ENCODE assay signal across 8 mouse cellular contexts in genomic region chr11:78032809-78033195, GRCm38 (mm10). TPM values are rescaled to one million over a fixed set of nuclear protein-coding genes. Genes with fewer than 3 reads are reported as not detected.
DNase-seq lines count a peak whose midpoint lies in the region; ATAC-seq and TF ChIP-seq lines count a peak whose summit lies in the region.

No protein-coding gene starts in this region.

- no peak for TF ChIP-seq EP300 in heart, adult 2 months (IDR thresholded peaks at IDR 0.05; ENCODE audit: insufficient read depth, low read depth, low read length)
- TF ChIP-seq EP300 in liver, embryonic 14.5 days (IDR thresholded peaks at IDR 0.05; ENCODE audit: low read depth): no peak

- no peaks in the 10 kb centered on the region for H3K27me3 ChIP-seq in heart, adult 2 months (ENCODE audit: control insufficient read depth, insufficient read depth, low read length)
- no peaks in the 10 kb centered on the region for H3K27me3 ChIP-seq in C2C12 (ENCODE audit: control insufficient read depth, insufficient read depth, insufficient read length)
- H3K27me3 ChIP-seq in forebrain, embryonic 11.5 days (ENCODE audit: control insufficient read depth, insufficient read depth, low read length): no peaks in the 10 kb centered on the region
- H3K27me3 ChIP-seq in liver, embryonic 14.5 days (ENCODE audit: control insufficient read depth, insufficient read depth, low read length): no peaks in the 10 kb centered on the region

- intact Hi-C loops in heart, adult 2 months (cut with DNase I): no loop called here

- no peaks in the 10 kb centered on the region for H3K79me2 ChIP-seq in heart, adult 2 months (replicated peaks; ENCODE audit: control insufficient read depth, insufficient read depth, low read length)
- H3K79me2 ChIP-seq in C2C12 (ENCODE audit: control insufficient read depth, insufficient read depth): peaks cover 45% of the 10 kb centered on the region

- no peaks in the 10 kb centered on the region for H3K79me3 ChIP-seq in C2C12 (ENCODE audit: low read depth)

- peak overlapping the region; percentile 71 for H3K27ac ChIP-seq in heart, adult 2 months
- peak overlapping the region; percentile 71 for H3K27ac ChIP-seq in forebrain, embryonic 11.5 days (ENCODE audit: low read depth, low read length)
- peak overlapping the region; percentile 39; the same call in 1 of the 2 replicates for H3K27ac ChIP-seq in liver, embryonic 14.5 days

- peak overlapping the region; percentile 88 for H3K9ac ChIP-seq in heart, adult 2 months (ENCODE audit: low read depth, low read length)
- peak overlapping the region; percentile 86 for H3K9ac ChIP-seq in forebrain, embryonic 11.5 days (ENCODE audit: low read length)
- peak overlapping the region; percentile 67 for H3K9ac ChIP-seq in liver, embryonic 14.5 days (replicated peaks)

- peak overlapping the region; percentile 87 for H3ac ChIP-seq in C2C12 (ENCODE audit: control insufficient read depth, insufficient read length, low read depth)

- DNase-seq in heart, adult 2 months: no peak
- no peak for DNase-seq in heart, adult 18-20 months
- DNase-seq in forebrain, embryonic 11.5 days (ENCODE audit: low spot score): no peak
- DNase-seq in liver, embryonic 14.5 days (ENCODE audit: low read depth in 3 of 3, low spot score in 3 of 3): no peak
- DNase-seq in urinary bladder, adult 18-20 months (ENCODE audit: low spot score in 2 of 2): no peak
- DNase-seq in right cerebral cortex, postnatal 4 days: no peak
- DNase-seq in adrenal gland, adult (ENCODE audit: inconsistent age in 2 of 2, low spot score in 1 of 2): no peak

- ATAC-seq in forebrain, embryonic 11.5 days (replicated peaks; ENCODE audit: low FRiP score): no peak; the same call in 1 of the 2 replicates
- no peak for ATAC-seq in liver, embryonic 14.5 days (ENCODE audit: insufficient read depth)

- peak overlapping the region; percentile 93 for H3K4me2 ChIP-seq in forebrain, embryonic 11.5 days (ENCODE audit: low read depth, low read length, severe bottlenecking)
- H3K4me2 ChIP-seq in liver, embryonic 14.5 days (ENCODE audit: low read depth): peak overlapping the region; percentile 81

- no peak for TF ChIP-seq CTCF in heart, adult 2 months (IDR thresholded peaks at IDR 0.05)
- no peak for TF ChIP-seq CTCF in C2C12 (IDR thresholded peaks at IDR 0.05; ENCODE audit: control insufficient read depth, insufficient read depth, insufficient read length)
- no peak for TF ChIP-seq CTCF in liver, embryonic 14.5 days (IDR thresholded peaks at IDR 0.05; ENCODE audit: low read depth)

- peak overlapping the region; percentile 58 for H3K4me3 ChIP-seq in heart, adult 2 months
- H3K4me3 ChIP-seq in C2C12 (ENCODE audit: insufficient read depth, poor library complexity, severe bottlenecking): peak overlapping the region; percentile 46
- peak overlapping the region; percentile 59 for H3K4me3 ChIP-seq in forebrain, embryonic 11.5 days (ENCODE audit: low read depth, low read length)
- peak overlapping the region; percentile 70 to 82 for H3K4me3 ChIP-seq in liver, embryonic 14.5 days (ENCODE audit: insufficient read depth in 1 of 2, low read depth in 2 of 2, low read length in 2 of 2)

- H3K36me3 ChIP-seq in heart, adult 2 months (ENCODE audit: control insufficient read depth, insufficient read depth, low read length): no peaks in the 10 kb centered on the region; the same call in 1 of the 2 replicates
- H3K36me3 ChIP-seq in C2C12 (ENCODE audit: control insufficient read depth, insufficient read depth): peaks cover 38% of the 10 kb centered on the region
- H3K36me3 ChIP-seq in forebrain, embryonic 11.5 days (ENCODE audit: control insufficient read depth, insufficient read depth, low read length): peaks cover 3% of the 10 kb centered on the region
- peaks cover 29% of the 10 kb centered on the region for H3K36me3 ChIP-seq in liver, embryonic 14.5 days (replicated peaks; ENCODE audit: control insufficient read depth, insufficient read depth, low read depth)

- no peaks in the 10 kb centered on the region for H3K9me3 ChIP-seq in forebrain, embryonic 11.5 days (ENCODE audit: control insufficient read depth, low read length)
- H3K9me3 ChIP-seq in liver, embryonic 14.5 days (ENCODE audit: control insufficient read depth, low read length): no peaks in the 10 kb centered on the region

- peaks cover 7% of the 10 kb centered on the region for H3K4me1 ChIP-seq in heart, adult 2 months (ENCODE audit: control insufficient read depth, insufficient read depth, low read length)
- peaks cover 12% of the 10 kb centered on the region for H3K4me1 ChIP-seq in forebrain, embryonic 11.5 days (replicated peaks; ENCODE audit: control insufficient read depth, insufficient read depth, low read length)
- H3K4me1 ChIP-seq in liver, embryonic 14.5 days (replicated peaks; ENCODE audit: control insufficient read depth in 2 of 2, insufficient read depth in 2 of 2, low read length in 1 of 2): peaks cover 19 to 20% of the 10 kb centered on the region in 2 experiments

- no peak for TF ChIP-seq POLR2A in heart, adult 2 months (IDR thresholded peaks at IDR 0.05; ENCODE audit: insufficient read depth, low read depth, low read length)

- WGBS in heart, adult 2 months: 10% methylated on average over 5 of the region's 5 CpGs
- 13% methylated on average over 5 of the region's 5 CpGs for WGBS in forebrain, embryonic 11.5 days
- 14% methylated on average over 5 of the region's 5 CpGs for WGBS in liver, embryonic 14.5 days (ENCODE audit: insufficient replicate concordance)

TF ChIP-seq in C2C12, 6 proteins besides CTCF, POLR2A, EP300 and RAD21:
- TF ChIP-seq FOSL1 (IDR thresholded peaks at IDR 0.05; ENCODE audit: insufficient read depth, low read length, poor library complexity, severe bottlenecking) (no peak), MYOD1 (IDR thresholded peaks at IDR 0.05; ENCODE audit: control insufficient read depth, insufficient read length, low read depth) (no peak), MYOG (IDR thresholded peaks at IDR 0.05; ENCODE audit: control insufficient read depth, extremely low read depth, insufficient read length) (no peak), CEBPB (IDR thresholded peaks at IDR 0.05; ENCODE audit: low read depth) (no peak), MAX (IDR thresholded peaks at IDR 0.05) (no peak), USF1 (IDR thresholded peaks at IDR 0.05; ENCODE audit: low read depth) (no peak)

RNA-seq across cellular contexts. Expression of gene Dhrs13, which starts 0.7 kb away (rescaled TPM):
- 1 to 10 TPM; 4.0 to 4.8 TPM for total RNA-seq in heart, adult 2 months (2021)
- polyA plus RNA-seq in heart, adult 2 months (2012; rRNA removed): 3.5 and 4.7 TPM in 2 replicates
- total RNA-seq in heart, adult 18-20 months (2021): 1 to 10 TPM; 4.1 to 5.2 TPM
- 16.7 TPM for polyA plus RNA-seq in C2C12 (2012; fragmentation: generic; extraction: Trizol)
- 18.8 and 22.1 TPM in 2 replicates for polyA plus RNA-seq in forebrain, embryonic 11.5 days (2014; fragmentation: Nextera tagmentation; extraction: Ambion mirVana)
- 8.6 and 9.4 TPM in 2 replicates for polyA plus RNA-seq in liver, embryonic 14.5 days (2012; rRNA removed)
- 17.3 and 17.8 TPM in 2 replicates for polyA plus RNA-seq in liver, embryonic 14.5 days (2014; fragmentation: Nextera tagmentation; extraction: Ambion mirVana)

RNA-seq across cellular contexts. Expression of gene Flot2, which starts 4.9 kb away (rescaled TPM):
- 10 to 100 TPM; 51.7 to 59.9 TPM for total RNA-seq in heart, adult 2 months (2021)
- polyA plus RNA-seq in heart, adult 2 months (2012; rRNA removed): 118 and 172 TPM in 2 replicates
- 10 to 100 TPM; 54.1 to 56.0 TPM for total RNA-seq in heart, adult 18-20 months (2021)
- 72.0 TPM for polyA plus RNA-seq in C2C12 (2012; fragmentation: generic; extraction: Trizol)
- 71.2 and 74.2 TPM in 2 replicates for polyA plus RNA-seq in forebrain, embryonic 11.5 days (2014; fragmentation: Nextera tagmentation; extraction: Ambion mirVana)
- polyA plus RNA-seq in liver, embryonic 14.5 days (2012; rRNA removed): 17.9 and 18.3 TPM in 2 replicates
- polyA plus RNA-seq in liver, embryonic 14.5 days (2014; fragmentation: Nextera tagmentation; extraction: Ambion mirVana): 16.7 and 20.4 TPM in 2 replicates

RNA-seq across cellular contexts. Expression of gene Eral1, which starts 47.4 kb away (rescaled TPM):
- 10 to 100 TPM; 25.0 to 28.2 TPM for total RNA-seq in heart, adult 2 months (2021)
- polyA plus RNA-seq in heart, adult 2 months (2012; rRNA removed): 34.9 and 42.4 TPM in 2 replicates
- total RNA-seq in heart, adult 18-20 months (2021): 10 to 100 TPM; 28.9 to 29.3 TPM
- 21.5 TPM for polyA plus RNA-seq in C2C12 (2012; fragmentation: generic; extraction: Trizol)
- polyA plus RNA-seq in forebrain, embryonic 11.5 days (2014; fragmentation: Nextera tagmentation; extraction: Ambion mirVana): 39.4 and 41.8 TPM in 2 replicates
- polyA plus RNA-seq in liver, embryonic 14.5 days (2012; rRNA removed): 9.8 and 10.2 TPM in 2 replicates
- polyA plus RNA-seq in liver, embryonic 14.5 days (2014; fragmentation: Nextera tagmentation; extraction: Ambion mirVana): 14.9 and 16.6 TPM in 2 replicates

RNA-seq across cellular contexts. Expression of gene Phf12, which starts 50.2 kb away (rescaled TPM):
- 10 to 100 TPM; 23.6 to 30.5 TPM for total RNA-seq in heart, adult 2 months (2021)
- 22.3 and 25.3 TPM in 2 replicates for polyA plus RNA-seq in heart, adult 2 months (2012; rRNA removed)
- total RNA-seq in heart, adult 18-20 months (2021): 10 to 100 TPM; 21.7 to 21.9 TPM
- 21.9 TPM for polyA plus RNA-seq in C2C12 (2012; fragmentation: generic; extraction: Trizol)
- polyA plus RNA-seq in forebrain, embryonic 11.5 days (2014; fragmentation: Nextera tagmentation; extraction: Ambion mirVana): 29.6 and 30.5 TPM in 2 replicates
- 19.0 and 19.2 TPM in 2 replicates for polyA plus RNA-seq in liver, embryonic 14.5 days (2012; rRNA removed)
- 4.3 and 5.7 TPM in 2 replicates for polyA plus RNA-seq in liver, embryonic 14.5 days (2014; fragmentation: Nextera tagmentation; extraction: Ambion mirVana)
